Mouse (Mus musculus): ENCODE data around the gene Cog4. TPM values are rescaled to one million over a fixed set of nuclear protein-coding genes. Genes with fewer than 3 reads are reported as not detected.

Cog4 gene
- polyA plus RNA-seq, 1 experiment from 2014 or later: 66.7 TPM

DNA sequence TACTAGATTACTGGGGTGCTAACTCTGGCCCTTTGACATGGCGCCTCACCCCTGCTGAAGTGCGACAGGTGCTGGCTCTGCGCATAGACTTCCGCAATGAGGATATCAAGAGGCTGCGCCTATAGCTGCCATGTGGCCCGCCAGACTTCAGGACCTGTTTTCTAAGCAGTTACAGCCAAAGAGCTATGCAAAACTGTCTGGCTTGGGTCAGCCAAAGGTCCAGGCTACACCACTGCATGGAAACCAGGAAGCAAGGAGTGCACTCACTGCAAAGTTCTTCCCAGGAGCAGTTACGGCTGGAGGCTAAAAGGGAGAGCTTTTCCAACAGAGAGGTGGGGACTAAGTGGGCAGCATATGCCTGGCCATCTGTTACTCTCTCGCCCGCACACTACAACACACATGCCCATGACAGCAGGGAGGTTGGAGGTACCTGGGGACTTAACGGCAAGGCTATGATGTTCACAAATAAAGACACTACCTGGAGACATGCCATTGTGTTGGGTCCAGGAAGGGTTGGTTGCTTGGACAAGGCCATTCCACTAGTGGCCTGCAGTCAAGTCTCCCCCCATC, 35.4 kb downstream of the Cog4 start:
- Histone ChIP-seq H3K9me3 (ENCODE audit: control insufficient read depth, low read length) (no peaks in the 10 kb centered on the region), H3K4me2 (replicated peaks) (no peak overlapping the region), H3K27ac (no peak overlapping the region), H3K36me3 (replicated peaks; ENCODE audit: control insufficient read depth, insufficient read depth) (peaks cover 97% of the 10 kb centered on the region), H3K4me1 (replicated peaks; ENCODE audit: control insufficient read depth, insufficient read depth, low read length) (no peaks in the 10 kb centered on the region), H3K27me3 (ENCODE audit: control insufficient read depth, insufficient read depth, low read length) (no peaks in the 10 kb centered on the region), H3K9ac (no peak overlapping the region), H3K4me3 (replicated peaks; ENCODE audit: low read length) (no peak overlapping the region)
- DNase-seq (ENCODE audit: low spot score) (no peak), ATAC-seq (ENCODE audit: low FRiP score) (no peak)
- WGBS: 95% methylated on average over 10 of the region's 10 CpGs

DNA sequence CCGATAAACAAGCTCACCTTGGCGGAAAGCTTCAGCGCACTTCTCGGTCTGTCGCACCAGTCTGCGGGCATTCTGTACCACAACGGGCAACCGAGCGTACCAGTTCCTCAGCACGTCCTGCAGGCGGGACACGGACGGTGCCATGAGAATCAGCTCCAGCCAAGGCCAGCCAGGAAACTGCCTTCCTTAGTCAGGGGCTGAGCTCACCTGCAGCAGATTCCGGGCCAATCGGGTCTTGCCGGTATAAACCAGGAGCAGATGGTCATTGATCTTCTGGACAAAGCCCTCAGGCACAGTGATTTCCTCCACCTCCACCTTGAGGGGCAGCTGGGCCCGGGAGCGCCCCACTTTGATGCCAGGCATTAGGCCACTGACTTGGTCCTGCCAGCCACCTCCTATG, 37.4 kb downstream of the Cog4 start:
- Histone ChIP-seq H3K9me3 (ENCODE audit: control insufficient read depth, low read length) (no peaks in the 10 kb centered on the region), H3K4me2 (replicated peaks) (no peak overlapping the region), H3K9ac (no peak overlapping the region), H3K4me3 (replicated peaks; ENCODE audit: low read length) (no peak overlapping the region), H3K27ac (no peak overlapping the region), H3K4me1 (replicated peaks; ENCODE audit: control insufficient read depth, insufficient read depth, low read length) (no peaks in the 10 kb centered on the region), H3K27me3 (ENCODE audit: control insufficient read depth, insufficient read depth, low read length) (no peaks in the 10 kb centered on the region), H3K36me3 (replicated peaks; ENCODE audit: control insufficient read depth, insufficient read depth) (peaks cover 96% of the 10 kb centered on the region)
- 98% methylated on average over 18 of the region's 18 CpGs for WGBS
- DNase-seq (ENCODE audit: low spot score) (no peak), ATAC-seq (ENCODE audit: low FRiP score) (no peak)

DNA sequence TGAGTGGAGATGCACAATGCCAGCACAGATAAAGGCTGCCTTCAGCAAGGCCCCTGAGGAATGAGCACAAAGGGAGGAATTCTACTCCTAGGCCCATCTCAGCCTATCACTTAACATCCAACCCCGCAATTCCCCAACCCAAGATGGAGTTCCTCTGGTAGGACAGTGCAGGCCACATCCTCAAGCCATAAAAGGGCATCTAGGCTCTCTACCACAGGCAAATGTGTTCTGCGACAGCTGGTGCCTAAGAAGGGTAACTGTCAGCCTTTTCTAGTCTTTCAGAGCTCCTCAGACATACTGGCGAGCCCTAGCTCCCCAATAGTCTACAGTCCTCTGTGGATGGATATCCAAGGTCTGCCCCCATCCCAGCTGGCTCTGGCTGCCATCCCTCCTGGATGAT, 40.2 kb downstream of the Cog4 start:
- H3K4me3 ChIP-seq (replicated peaks; ENCODE audit: low read length): no peak overlapping the region
- ATAC-seq (ENCODE audit: low FRiP score): no peak
- no peak overlapping the region for H3K27ac ChIP-seq
- H3K36me3 ChIP-seq (replicated peaks; ENCODE audit: control insufficient read depth, insufficient read depth): peaks cover 73% of the 10 kb centered on the region
- no peaks in the 10 kb centered on the region for H3K4me1 ChIP-seq (replicated peaks; ENCODE audit: control insufficient read depth, insufficient read depth, low read length)
- no peak overlapping the region for H3K4me2 ChIP-seq (replicated peaks)
- H3K27me3 ChIP-seq (ENCODE audit: control insufficient read depth, insufficient read depth, low read length): no peaks in the 10 kb centered on the region
- H3K9ac ChIP-seq: no peak overlapping the region
- 90% methylated on average over 3 of the region's 3 CpGs for WGBS
- no peak for DNase-seq (ENCODE audit: low spot score)
- no peaks in the 10 kb centered on the region for H3K9me3 ChIP-seq (ENCODE audit: control insufficient read depth, low read length)

DNA sequence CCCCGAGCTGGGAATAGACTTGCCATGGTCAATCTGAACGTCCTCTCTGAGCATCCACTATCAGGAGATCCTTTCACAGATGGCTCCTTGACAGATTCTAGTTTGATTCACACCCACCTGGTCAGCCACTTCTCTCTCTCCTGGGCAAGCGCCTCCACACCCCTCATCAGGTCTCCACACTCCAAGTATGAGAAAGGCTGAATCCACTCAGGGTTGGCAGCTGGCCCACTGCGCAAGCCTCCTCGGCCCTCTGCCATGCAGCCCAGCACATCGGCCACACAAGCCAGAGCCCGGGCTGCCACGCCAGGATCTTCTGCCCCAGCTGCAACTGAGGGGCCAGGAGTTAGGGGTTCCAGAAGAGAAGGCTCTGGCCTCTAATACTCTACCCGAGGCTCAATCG, 41.2 kb downstream of the Cog4 start:
- H3K4me1 ChIP-seq (replicated peaks; ENCODE audit: control insufficient read depth, insufficient read depth, low read length): no peaks in the 10 kb centered on the region
- H3K9me3 ChIP-seq (ENCODE audit: control insufficient read depth, low read length): no peaks in the 10 kb centered on the region
- ATAC-seq (ENCODE audit: low FRiP score): no peak
- 97% methylated on average over 10 of the region's 10 CpGs for WGBS
- H3K36me3 ChIP-seq (replicated peaks; ENCODE audit: control insufficient read depth, insufficient read depth): peaks cover 64% of the 10 kb centered on the region
- no peak overlapping the region for H3K4me2 ChIP-seq (replicated peaks)
- H3K9ac ChIP-seq: no peak overlapping the region
- no peaks in the 10 kb centered on the region for H3K27me3 ChIP-seq (ENCODE audit: control insufficient read depth, insufficient read depth, low read length)
- no peak for DNase-seq (ENCODE audit: low spot score)
- no peak overlapping the region for H3K4me3 ChIP-seq (replicated peaks; ENCODE audit: low read length)
- H3K27ac ChIP-seq: no peak overlapping the region

DNA sequence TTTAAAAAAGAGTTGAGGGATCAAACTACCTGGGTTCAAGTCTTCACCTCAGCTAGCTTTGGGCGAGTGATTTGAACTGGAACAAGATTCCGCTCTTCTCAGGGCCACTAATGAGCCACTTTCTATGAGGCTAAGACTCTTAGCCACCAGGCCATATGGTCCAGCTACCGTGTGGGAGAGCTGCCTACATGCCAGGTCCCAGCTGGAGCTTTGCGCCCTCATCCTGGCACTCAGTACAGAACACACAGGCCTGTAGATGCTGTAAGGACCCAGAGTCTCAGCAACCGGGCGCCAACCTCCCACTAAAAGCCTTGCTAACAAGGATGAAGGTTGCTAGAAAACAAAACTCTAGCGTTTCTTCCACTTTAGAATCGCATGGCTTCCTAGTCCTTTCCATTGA, 42.0 kb downstream of the Cog4 start:
- Histone ChIP-seq H3K4me2 (replicated peaks) (no peak overlapping the region), H3K9ac (no peak overlapping the region), H3K36me3 (replicated peaks; ENCODE audit: control insufficient read depth, insufficient read depth) (peaks cover 55% of the 10 kb centered on the region), H3K4me1 (replicated peaks; ENCODE audit: control insufficient read depth, insufficient read depth, low read length) (no peaks in the 10 kb centered on the region), H3K9me3 (ENCODE audit: control insufficient read depth, low read length) (no peaks in the 10 kb centered on the region), H3K27me3 (ENCODE audit: control insufficient read depth, insufficient read depth, low read length) (no peaks in the 10 kb centered on the region), H3K4me3 (replicated peaks; ENCODE audit: low read length) (no peak overlapping the region), H3K27ac (no peak overlapping the region)
- 93% methylated on average over 8 of the region's 8 CpGs for WGBS
- DNase-seq (ENCODE audit: low spot score) (no peak), ATAC-seq (ENCODE audit: low FRiP score) (no peak)

DNA sequence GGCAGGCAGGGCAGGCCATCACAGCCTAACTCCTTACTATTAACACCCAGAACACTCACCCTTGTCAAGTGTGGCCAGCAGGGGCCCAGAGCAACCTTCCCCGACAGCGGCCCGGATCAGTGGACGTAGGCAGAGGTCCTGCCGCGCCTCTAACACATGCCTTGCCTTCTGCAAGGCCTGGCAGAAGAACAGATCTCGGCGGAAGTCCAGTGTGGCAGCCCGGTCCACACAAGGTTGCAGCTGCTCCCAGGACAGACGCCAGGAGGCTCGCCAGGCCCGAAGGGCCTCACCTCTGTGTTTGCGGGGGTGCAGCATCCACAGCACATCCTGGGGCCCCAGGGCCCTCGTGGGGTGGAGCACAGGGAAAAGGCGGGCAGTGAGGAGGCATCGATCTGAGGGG, 42.5 kb downstream of the Cog4 start:
- WGBS: 92% methylated on average over 16 of the region's 16 CpGs
- peaks cover 51% of the 10 kb centered on the region for H3K36me3 ChIP-seq (replicated peaks; ENCODE audit: control insufficient read depth, insufficient read depth)
- H3K27ac ChIP-seq: no peak overlapping the region
- H3K4me2 ChIP-seq (replicated peaks): no peak overlapping the region
- no peak overlapping the region for H3K9ac ChIP-seq
- no peaks in the 10 kb centered on the region for H3K27me3 ChIP-seq (ENCODE audit: control insufficient read depth, insufficient read depth, low read length)
- ATAC-seq (ENCODE audit: low FRiP score) (no peak), DNase-seq (ENCODE audit: low spot score) (no peak)
- H3K4me1 ChIP-seq (replicated peaks; ENCODE audit: control insufficient read depth, insufficient read depth, low read length): no peaks in the 10 kb centered on the region
- H3K9me3 ChIP-seq (ENCODE audit: control insufficient read depth, low read length): no peaks in the 10 kb centered on the region
- H3K4me3 ChIP-seq (replicated peaks; ENCODE audit: low read length): no peak overlapping the region

DNA sequence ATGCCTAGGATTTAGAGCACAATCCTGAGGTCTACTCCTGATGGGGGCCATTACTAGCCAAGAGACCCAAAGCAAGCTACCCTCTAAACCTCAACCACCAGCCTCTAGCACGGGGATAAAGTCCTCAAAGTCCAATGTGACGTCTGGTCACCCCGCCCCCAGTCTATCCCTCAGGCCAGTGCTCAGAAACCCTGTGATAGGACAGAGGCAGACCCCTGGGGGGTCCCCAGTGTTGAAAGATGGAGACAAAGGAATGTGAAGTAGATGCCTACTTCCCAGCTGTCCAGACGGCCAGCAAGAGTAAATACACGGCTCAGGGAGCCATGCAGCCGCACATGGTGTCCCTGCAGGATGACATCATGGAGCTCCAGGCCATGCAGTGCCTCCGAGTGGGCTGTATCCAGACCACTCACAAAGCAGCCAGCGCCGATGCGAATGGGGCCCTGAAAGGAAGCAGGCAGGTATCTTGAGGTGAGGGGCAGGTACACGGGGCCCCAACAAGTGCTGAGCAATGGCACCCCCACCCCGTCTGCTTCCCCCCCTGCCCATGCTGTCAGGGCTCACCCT, 43.6 kb downstream of the Cog4 start:
- Histone ChIP-seq H3K9me3 (ENCODE audit: control insufficient read depth, low read length) (no peaks in the 10 kb centered on the region), H3K36me3 (replicated peaks; ENCODE audit: control insufficient read depth, insufficient read depth) (peaks cover 39% of the 10 kb centered on the region), H3K27ac (no peak overlapping the region), H3K27me3 (ENCODE audit: control insufficient read depth, insufficient read depth, low read length) (no peaks in the 10 kb centered on the region), H3K4me3 (replicated peaks; ENCODE audit: low read length) (no peak overlapping the region), H3K4me1 (replicated peaks; ENCODE audit: control insufficient read depth, insufficient read depth, low read length) (no peaks in the 10 kb centered on the region), H3K9ac (no peak overlapping the region), H3K4me2 (replicated peaks) (no peak overlapping the region)
- WGBS: 77% methylated on average over 12 of the region's 12 CpGs
- no peak for DNase-seq (ENCODE audit: low spot score)
- ATAC-seq (ENCODE audit: low FRiP score): no peak

DNA sequence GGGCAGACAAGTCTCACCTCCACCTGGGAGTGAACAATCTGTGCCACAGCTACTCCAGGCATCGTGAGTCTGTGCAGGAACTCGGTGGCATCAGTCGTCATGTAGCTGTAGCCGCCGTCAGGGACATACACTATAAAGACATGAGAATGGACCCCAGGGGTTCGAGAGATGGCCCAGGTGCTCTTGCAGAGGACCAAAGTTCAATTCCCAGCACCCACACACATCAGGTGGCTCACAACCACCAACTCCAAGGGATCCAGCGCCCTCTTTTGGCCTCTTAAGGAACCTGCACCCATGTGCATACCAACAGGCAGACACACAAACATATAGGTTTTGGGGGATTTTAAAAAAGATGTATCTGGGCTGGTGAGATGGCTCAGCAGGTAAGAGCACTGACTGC, 45.6 kb downstream of the Cog4 start:
- Histone ChIP-seq H3K4me3 (replicated peaks; ENCODE audit: low read length) (no peak overlapping the region), H3K9ac (no peak overlapping the region), H3K9me3 (ENCODE audit: control insufficient read depth, low read length) (no peaks in the 10 kb centered on the region), H3K4me2 (replicated peaks) (no peak overlapping the region), H3K36me3 (replicated peaks; ENCODE audit: control insufficient read depth, insufficient read depth) (peaks cover 21% of the 10 kb centered on the region), H3K27me3 (ENCODE audit: control insufficient read depth, insufficient read depth, low read length) (no peaks in the 10 kb centered on the region), H3K4me1 (replicated peaks; ENCODE audit: control insufficient read depth, insufficient read depth, low read length) (no peaks in the 10 kb centered on the region), H3K27ac (no peak overlapping the region)
- DNase-seq (ENCODE audit: low spot score): no peak
- no peak for ATAC-seq (ENCODE audit: low FRiP score)
- WGBS: 89% methylated on average over 7 of the region's 7 CpGs

DNA sequence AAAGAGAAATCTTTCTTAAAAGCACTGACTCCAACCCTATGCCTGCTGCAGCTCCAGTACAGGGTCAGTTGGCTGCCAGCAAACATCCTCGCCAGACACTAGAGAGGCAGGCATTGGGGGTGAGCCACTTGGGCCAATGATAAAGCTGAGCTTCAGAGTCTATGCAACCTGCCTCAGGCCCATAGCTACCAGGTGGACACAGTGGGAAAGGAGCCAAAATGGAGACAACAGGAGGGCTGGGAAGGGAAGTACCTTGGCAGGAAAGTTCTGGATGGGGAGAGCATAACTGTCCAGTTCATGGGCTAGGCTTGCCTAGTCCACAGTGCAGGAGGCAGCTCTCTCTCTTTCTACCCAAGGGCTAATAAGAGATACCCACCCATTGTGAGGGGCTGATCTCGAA, 46.5 kb downstream of the Cog4 start:
- 89% methylated on average over 2 of the region's 2 CpGs for WGBS
- no peak overlapping the region for H3K9ac ChIP-seq
- no peak overlapping the region for H3K4me2 ChIP-seq (replicated peaks)
- no peak overlapping the region for H3K4me3 ChIP-seq (replicated peaks; ENCODE audit: low read length)
- H3K27me3 ChIP-seq (ENCODE audit: control insufficient read depth, insufficient read depth, low read length): no peaks in the 10 kb centered on the region
- no peak overlapping the region for H3K27ac ChIP-seq
- no peaks in the 10 kb centered on the region for H3K4me1 ChIP-seq (replicated peaks; ENCODE audit: control insufficient read depth, insufficient read depth, low read length)
- H3K36me3 ChIP-seq (replicated peaks; ENCODE audit: control insufficient read depth, insufficient read depth): peaks cover 13% of the 10 kb centered on the region
- ATAC-seq (ENCODE audit: low FRiP score): no peak
- no peaks in the 10 kb centered on the region for H3K9me3 ChIP-seq (ENCODE audit: control insufficient read depth, low read length)
- DNase-seq (ENCODE audit: low spot score): no peak

DNA sequence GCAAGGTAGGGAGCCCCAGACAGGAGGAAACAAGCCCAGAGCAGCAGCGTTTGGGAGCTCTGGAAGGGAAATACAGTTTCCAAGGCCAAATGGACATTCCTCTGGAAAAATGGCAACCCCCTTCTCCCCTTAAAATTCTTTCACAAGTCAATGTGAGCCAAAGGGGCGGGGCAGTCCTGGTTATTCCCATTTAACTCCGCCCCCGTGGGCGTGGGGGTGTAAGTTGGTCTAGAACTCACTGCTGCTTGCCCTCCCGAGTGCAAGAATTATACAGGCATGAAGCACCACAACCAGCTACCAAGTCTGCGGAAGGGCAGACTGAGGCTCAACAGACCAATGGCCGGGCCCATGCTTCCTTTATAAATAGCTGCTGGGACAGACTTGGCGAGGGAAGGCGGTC, 48.5 kb downstream of the Cog4 start:
- Histone ChIP-seq H3K4me1 (replicated peaks; ENCODE audit: control insufficient read depth, insufficient read depth, low read length) (no peaks in the 10 kb centered on the region), H3K9ac (no peak overlapping the region)
- no peak for DNase-seq (ENCODE audit: low spot score)

More for the DNA sequence above, 48.5 kb downstream of the Cog4 start:
- H3K36me3 ChIP-seq (replicated peaks; ENCODE audit: control insufficient read depth, insufficient read depth): peaks cover 7% of the 10 kb centered on the region
- ATAC-seq (ENCODE audit: low FRiP score): no peak
- no peaks in the 10 kb centered on the region for H3K27me3 ChIP-seq (ENCODE audit: control insufficient read depth, insufficient read depth, low read length)
- WGBS: 86% methylated on average over 10 of the region's 10 CpGs
- H3K9me3 ChIP-seq (ENCODE audit: control insufficient read depth, low read length): no peaks in the 10 kb centered on the region
- H3K27ac ChIP-seq: no peak overlapping the region
- no peak overlapping the region for H3K4me2 ChIP-seq (replicated peaks)
- no peak overlapping the region for H3K4me3 ChIP-seq (replicated peaks; ENCODE audit: low read length)
